Mouse (Mus musculus): ENCODE data around the gene Gm43720. TPM values are rescaled to one million over a fixed set of nuclear protein-coding genes. Genes with fewer than 3 reads are reported as not detected.
"Not testable (repeated sequence)": the region's sequence is repeated elsewhere in the genome, so short reads cannot be mapped to it uniquely, and the experiment has no call there.

Gene Gm43720
- polyA plus RNA-seq, 1 experiment, result 0.08 TPM

GRCm38 (mm10) chr5:138227367-138227766 is 52.4 kb downstream of the Gm43720 start:
- Histone ChIP-seq H3K27ac (ENCODE audit: control insufficient read depth, insufficient read depth, low read length) (no peak overlapping the region), H3K4me3 (ENCODE audit: control insufficient read depth, insufficient read depth, low read length) (no peak overlapping the region), H3K4me1 (replicated peaks; ENCODE audit: control insufficient read depth, insufficient read depth, low read length) (no peaks in the 10 kb centered on the region), H3K27me3 (ENCODE audit: control insufficient read depth, insufficient read depth, low read length) (no peaks in the 10 kb centered on the region), H3K36me3 (ENCODE audit: control insufficient read depth, insufficient read depth, low read length) (no peaks in the 10 kb centered on the region)
- 15% methylated on average over 2 of the region's 2 CpGs for WGBS
- no peak for DNase-seq
- TF ChIP-seq POLR2A (IDR thresholded peaks at IDR 0.05; ENCODE audit: control insufficient read depth, extremely low read depth, insufficient read depth, low read length, poor library complexity) (no peak), CTCF (IDR thresholded peaks at IDR 0.05; ENCODE audit: borderline replicate concordance, control insufficient read depth, extremely low read depth, insufficient read depth, low read length, poor library complexity) (no peak)

DNA sequence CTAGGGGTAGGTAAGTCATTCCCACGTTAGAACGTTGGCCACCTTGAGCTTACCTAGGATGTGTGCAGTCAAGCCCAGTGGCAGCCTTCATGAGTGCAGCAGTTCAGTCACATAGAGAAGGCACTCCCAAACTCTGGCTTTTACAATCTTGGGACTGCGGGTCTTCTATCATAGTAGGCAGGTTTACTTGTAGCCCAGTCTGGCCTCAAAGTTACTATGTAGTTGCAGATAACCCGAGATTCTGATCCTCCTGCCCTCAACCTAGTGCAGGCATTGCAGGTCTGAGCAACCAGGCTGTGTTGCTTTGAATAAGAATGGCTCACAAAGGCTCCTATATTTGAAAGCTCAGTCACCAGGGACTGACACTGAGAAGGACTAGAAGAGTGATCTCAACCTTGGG is 53.3 kb downstream of the Gm43720 start:
- no peak overlapping the region for H3K27ac ChIP-seq (ENCODE audit: control insufficient read depth, insufficient read depth, low read length)
- H3K36me3 ChIP-seq (ENCODE audit: control insufficient read depth, insufficient read depth, low read length), result no peaks in the 10 kb centered on the region
- H3K4me1 ChIP-seq (replicated peaks; ENCODE audit: control insufficient read depth, insufficient read depth, low read length), result no peaks in the 10 kb centered on the region
- 11% methylated on average over 4 of the region's 4 CpGs for WGBS
- TF ChIP-seq POLR2A (IDR thresholded peaks at IDR 0.05; ENCODE audit: control insufficient read depth, extremely low read depth, insufficient read depth, low read length, poor library complexity), result no peak
- TF ChIP-seq CTCF (IDR thresholded peaks at IDR 0.05; ENCODE audit: borderline replicate concordance, control insufficient read depth, extremely low read depth, insufficient read depth, low read length, poor library complexity), result no peak
- DNase-seq, result no peak
- no peaks in the 10 kb centered on the region for H3K27me3 ChIP-seq (ENCODE audit: control insufficient read depth, insufficient read depth, low read length)
- H3K4me3 ChIP-seq (ENCODE audit: control insufficient read depth, insufficient read depth, low read length), result no peak overlapping the region

DNA sequence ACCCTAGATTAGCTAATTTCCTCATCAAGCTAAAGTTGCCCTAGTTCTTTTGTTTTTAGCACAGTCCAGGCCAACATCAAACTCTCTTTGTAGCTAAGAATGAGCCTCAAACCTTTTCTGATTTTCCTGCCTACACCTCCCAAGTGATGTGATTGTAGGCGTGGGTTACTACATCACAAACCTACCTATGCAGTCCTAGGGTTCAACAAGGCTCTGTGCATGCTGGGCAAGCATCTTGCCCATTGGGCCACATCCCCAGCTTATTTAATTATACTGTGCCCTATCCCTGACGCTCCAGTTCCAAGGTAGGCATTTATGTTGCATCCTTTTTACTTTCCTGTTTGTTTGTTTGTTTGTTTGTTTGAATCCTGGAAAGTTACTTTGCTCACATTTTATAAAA is 54.1 kb downstream of the Gm43720 start, which contains the start of gene Nxpe5:
Gene Nxpe5 (plus strand): TSS at position 199 of the 400 bp plus-strand sequence.
- Histone ChIP-seq H3K4me3 (ENCODE audit: control insufficient read depth, insufficient read depth, low read length) (no peak within 1 kb of the TSS), H3K27ac (ENCODE audit: control insufficient read depth, insufficient read depth, low read length) (no peak within 1 kb of the TSS), H3K36me3 (ENCODE audit: control insufficient read depth, insufficient read depth, low read length) (no peaks in the 10 kb centered on the region), H3K27me3 (ENCODE audit: control insufficient read depth, insufficient read depth, low read length) (no peaks in the 10 kb centered on the region), H3K4me1 (replicated peaks; ENCODE audit: control insufficient read depth, insufficient read depth, low read length) (no peaks in the 10 kb centered on the region)
- TF ChIP-seq POLR2A (IDR thresholded peaks at IDR 0.05; ENCODE audit: control insufficient read depth, extremely low read depth, insufficient read depth, low read length, poor library complexity), result no peak
- TF ChIP-seq CTCF (IDR thresholded peaks at IDR 0.05; ENCODE audit: borderline replicate concordance, control insufficient read depth, extremely low read depth, insufficient read depth, low read length, poor library complexity), result no peak
- DNase-seq, result no peak
- 34% methylated on average over 2 of the region's 2 CpGs for WGBS

- Histone ChIP-seq H3K27me3 (ENCODE audit: control insufficient read depth, insufficient read depth, low read length) (no peaks in the 10 kb centered on the region), H3K27ac (ENCODE audit: control insufficient read depth, insufficient read depth, low read length) (no peak overlapping the region), H3K4me3 (ENCODE audit: control insufficient read depth, insufficient read depth, low read length) (no peak overlapping the region), H3K4me1 (replicated peaks; ENCODE audit: control insufficient read depth, insufficient read depth, low read length) (no peaks in the 10 kb centered on the region), H3K36me3 (ENCODE audit: control insufficient read depth, insufficient read depth, low read length) (no peaks in the 10 kb centered on the region)
- no peak for DNase-seq
- TF ChIP-seq CTCF (IDR thresholded peaks at IDR 0.05; ENCODE audit: borderline replicate concordance, control insufficient read depth, extremely low read depth, insufficient read depth, low read length, poor library complexity) (no peak), POLR2A (IDR thresholded peaks at IDR 0.05; ENCODE audit: control insufficient read depth, extremely low read depth, insufficient read depth, low read length, poor library complexity) (no peak)
- WGBS, result 37% methylated on average over 3 of the region's 3 CpGs
Measured at GRCm38 (mm10) chr5:138223287-138223686, 56.5 kb downstream of the Gm43720 start.

- peak; percentile 86 for DNase-seq
- TF ChIP-seq POLR2A (IDR thresholded peaks at IDR 0.05; ENCODE audit: control insufficient read depth, extremely low read depth, insufficient read depth, low read length, poor library complexity), result no peak
- TF ChIP-seq CTCF (IDR thresholded peaks at IDR 0.05; ENCODE audit: borderline replicate concordance, control insufficient read depth, extremely low read depth, insufficient read depth, low read length, poor library complexity), result peak; percentile 65; the same call in 1 of the 2 replicates
- no peak overlapping the region for H3K4me3 ChIP-seq (ENCODE audit: control insufficient read depth, insufficient read depth, low read length)
- no peak overlapping the region for H3K27ac ChIP-seq (ENCODE audit: control insufficient read depth, insufficient read depth, low read length)
- H3K36me3 ChIP-seq (ENCODE audit: control insufficient read depth, insufficient read depth, low read length), result no peaks in the 10 kb centered on the region
- no peaks in the 10 kb centered on the region for H3K27me3 ChIP-seq (ENCODE audit: control insufficient read depth, insufficient read depth, low read length)
- WGBS, result 24% methylated on average over 4 of the region's 4 CpGs
- no peaks in the 10 kb centered on the region for H3K4me1 ChIP-seq (replicated peaks; ENCODE audit: control insufficient read depth, insufficient read depth, low read length)
Measured at GRCm38 (mm10) chr5:138222111-138222510, 57.6 kb downstream of the Gm43720 start.

- Histone ChIP-seq H3K27ac (ENCODE audit: control insufficient read depth, insufficient read depth, low read length) (no peak overlapping the region), H3K4me3 (ENCODE audit: control insufficient read depth, insufficient read depth, low read length) (no peak overlapping the region), H3K27me3 (ENCODE audit: control insufficient read depth, insufficient read depth, low read length) (no peaks in the 10 kb centered on the region), H3K4me1 (replicated peaks; ENCODE audit: control insufficient read depth, insufficient read depth, low read length) (no peaks in the 10 kb centered on the region), H3K36me3 (ENCODE audit: control insufficient read depth, insufficient read depth, low read length) (no peaks in the 10 kb centered on the region)
- DNase-seq, result no peak
- WGBS, result 85% methylated on average over 2 of the region's 2 CpGs
- no peak for TF ChIP-seq POLR2A (IDR thresholded peaks at IDR 0.05; ENCODE audit: control insufficient read depth, extremely low read depth, insufficient read depth, low read length, poor library complexity)
- no peak for TF ChIP-seq CTCF (IDR thresholded peaks at IDR 0.05; ENCODE audit: borderline replicate concordance, control insufficient read depth, extremely low read depth, insufficient read depth, low read length, poor library complexity)
Measured at GRCm38 (mm10) chr5:138219864-138220263, 59.9 kb downstream of the Gm43720 start.

DNA sequence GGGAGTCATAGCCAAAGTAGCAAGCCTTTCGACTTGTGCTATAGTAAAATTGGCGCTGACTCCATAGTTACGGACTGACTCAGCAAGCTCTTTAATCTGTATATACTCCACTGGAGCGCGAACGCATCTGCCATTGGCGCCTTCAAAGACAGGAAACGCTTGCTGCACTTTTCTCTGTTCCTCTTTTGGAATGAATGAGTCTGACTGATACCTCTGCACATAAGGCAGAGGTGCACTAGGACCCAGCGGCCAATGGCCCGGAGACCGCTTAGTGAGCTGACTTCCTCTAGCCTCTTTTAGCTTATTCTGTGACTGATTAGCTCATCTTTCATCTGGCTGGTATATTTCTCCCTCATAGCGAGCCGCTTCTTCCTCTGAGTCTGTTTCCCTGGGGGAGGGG is 63.1 kb downstream of the Gm43720 start:
- not testable (repeated sequence) for H3K27ac ChIP-seq (ENCODE audit: control insufficient read depth, insufficient read depth, low read length); DNase-seq; H3K4me1 ChIP-seq (replicated peaks; ENCODE audit: control insufficient read depth, insufficient read depth, low read length); H3K36me3 ChIP-seq (ENCODE audit: control insufficient read depth, insufficient read depth, low read length); H3K27me3 ChIP-seq (ENCODE audit: control insufficient read depth, insufficient read depth, low read length); H3K4me3 ChIP-seq (ENCODE audit: control insufficient read depth, insufficient read depth, low read length)
- 97% methylated on average over 13 of the region's 13 CpGs for WGBS

Other genes with a start within 250 kb of the Gm43720 start
- not detected in 2 replicates for gene Smok3c, start 226.8 kb downstream of the Gm43720 start, polyA plus RNA-seq (2012; rRNA removed)
- gene Zkscan1, start 194.9 kb downstream of the Gm43720 start, polyA plus RNA-seq (2012; rRNA removed), result 5.1 and 5.9 TPM in 2 replicates
- 11.1 and 13.0 TPM in 2 replicates for gene Zscan21, start 163.1 kb downstream of the Gm43720 start, polyA plus RNA-seq (2012; rRNA removed)
- 3.3 and 3.6 TPM in 2 replicates for gene Zfp113, start 124.2 kb downstream of the Gm43720 start, polyA plus RNA-seq (2012; rRNA removed)
- gene Cops6, start 118.9 kb downstream of the Gm43720 start, polyA plus RNA-seq (2012; rRNA removed), result 78.7 and 92.0 TPM in 2 replicates
- gene Ap4m1, start 108.0 kb downstream of the Gm43720 start, polyA plus RNA-seq (2012; rRNA removed), result 42.9 and 44.2 TPM in 2 replicates
- 181 and 227 TPM in 2 replicates for gene Mcm7, start 107.5 kb downstream of the Gm43720 start, polyA plus RNA-seq (2012; rRNA removed)
- gene Taf6, start 92.5 kb downstream of the Gm43720 start, polyA plus RNA-seq (2012; rRNA removed), result 106 and 108 TPM in 2 replicates
- gene Cnpy4, start 92.5 kb downstream of the Gm43720 start, polyA plus RNA-seq (2012; rRNA removed), result 8.9 and 9.2 TPM in 2 replicates
- 6.7 and 7.6 TPM in 2 replicates for gene Mblac1, start 85.6 kb downstream of the Gm43720 start, polyA plus RNA-seq (2012; rRNA removed)
- 0.73 and 0.87 TPM in 2 replicates for gene Nxpe5, start 54.1 kb downstream of the Gm43720 start, polyA plus RNA-seq (2012; rRNA removed)
- 131 and 162 TPM in 2 replicates for gene Lamtor4, start 24.5 kb downstream of the Gm43720 start, polyA plus RNA-seq (2012; rRNA removed)
- 142 and 146 TPM in 2 replicates for gene BC037034, start 15.9 kb downstream of the Gm43720 start, polyA plus RNA-seq (2012; rRNA removed)
- 1.3 and 1.4 TPM in 2 replicates for gene Gal3st4, start 7.1 kb downstream of the Gm43720 start, polyA plus RNA-seq (2012; rRNA removed)
- 35.8 and 41.6 TPM in 2 replicates for gene Gpc2, start within 50 bp of the Gm43720 start, polyA plus RNA-seq (2012; rRNA removed)
- gene Stag3, start 282 bp upstream of the Gm43720 start, polyA plus RNA-seq (2012; rRNA removed), result 4.7 and 5.4 TPM in 2 replicates
- gene Pvrig, start 62.0 kb upstream of the Gm43720 start, polyA plus RNA-seq (2012; rRNA removed), result 2.8 TPM in 2 replicates
- gene Zfp157, start 161.5 kb upstream of the Gm43720 start, polyA plus RNA-seq (2012; rRNA removed), result 8.1 and 8.4 TPM in 2 replicates